Mouse (Mus musculus) CH12.LX (cell line): ENCODE data around the gene Lpcat3.

Source experiments
- CTCF ChIP-seq, 2 experiments: IDR thresholded peaks in 1 of 2; conservative IDR thresholded peaks in 1 of 2; 2 replicates each; pipeline ENCODE4 v1.5.1; 2011 to 2012; ENCODE audit warnings: low read depth in 2 of 2, low read length in 2 of 2, improper control_type of control experiment in 1 of 2, inconsistent platforms in 1 of 2, mild to moderate bottlenecking in 1 of 2, moderate library complexity in 1 of 2
- EP300 ChIP-seq: IDR thresholded peaks from 2 replicates; pipeline ENCODE4 v1.6.1; 2011; ENCODE audit warnings: low read length, improper control_type of control experiment
- POLR2A ChIP-seq: IDR thresholded peaks from 2 replicates; pipeline ENCODE4 v1.6.1; 2011; ENCODE audit warnings: low read depth, mild to moderate bottlenecking, improper control_type of control experiment, low read length

DNA sequence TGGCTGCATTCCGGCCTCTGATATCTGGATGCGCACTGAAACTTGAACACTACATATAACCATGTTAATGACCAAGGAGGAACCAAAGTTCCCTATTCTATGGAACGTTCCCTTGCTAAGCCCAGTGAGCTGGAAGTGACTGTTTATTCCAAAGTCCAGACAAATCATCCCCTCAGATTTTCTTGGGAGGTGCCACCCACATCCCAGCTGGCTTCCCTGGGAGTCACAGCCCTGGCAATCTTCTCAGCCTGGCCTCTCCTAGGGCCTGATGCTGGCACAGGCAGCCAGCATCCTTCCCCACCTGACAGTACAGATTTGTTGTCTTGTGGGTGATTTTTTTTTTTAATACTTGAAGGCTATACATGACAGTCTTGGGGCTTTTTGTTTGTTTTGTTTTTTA lies 16.7 kb downstream of the Lpcat3 start:
- TF ChIP-seq EP300 (no peak), POLR2A (no peak), CTCF (conservative IDR thresholded peaks at IDR 0.05 in 1 of 2, IDR thresholded peaks at IDR 0.05 in 1 of 2; ENCODE audit: low read depth in 2 of 2, low read length in 2 of 2) (no peak)
